Mouse (Mus musculus): ENCODE data around the gene Wwp2.

- no peak for TF ChIP-seq CTCF (IDR thresholded peaks at IDR 0.05; ENCODE audit: low read depth, low read length)
- no peak for TF ChIP-seq POLR2A (IDR thresholded peaks at IDR 0.05; ENCODE audit: extremely low read depth, insufficient read depth, low read length)
These were observed 5.3 kb upstream of the Wwp2 start for GRCm38 (mm10) chr8:107430821-107431220.
